In genomic region chr5:77122254-77123192, GRCm38 (mm10) we compare ENCODE assay signal across 8 mouse cellular contexts. TPM values are rescaled to one million over a fixed set of nuclear protein-coding genes. Genes with fewer than 3 reads are reported as not detected.
DNase-seq lines count a peak whose midpoint lies in the region; ATAC-seq lines count a peak whose summit lies in the region.

No protein-coding gene starts in this region.

- H3K36me3 ChIP-seq in heart, embryonic 15.5 days: no peaks in the 10 kb centered on the region
- H3K36me3 ChIP-seq in limb, embryonic 13.5 days: no peaks in the 10 kb centered on the region

- DNase-seq in cerebellum, adult 9-10 months: peak; percentile 31
- no peak for DNase-seq in cerebellum, postnatal 4 days (ENCODE audit: low spot score in 2 of 2)
- DNase-seq in brain, embryonic 18.5 days (ENCODE audit: low read depth, low spot score): peak; percentile 58
- DNase-seq in right cerebral cortex, postnatal 25 days: peak; percentile 17
- no peak for DNase-seq in yolk sac, embryonic 10.5 days (ENCODE audit: low spot score)

- H3K4me3 ChIP-seq in heart, embryonic 15.5 days: no peak overlapping the region
- H3K4me3 ChIP-seq in limb, embryonic 13.5 days: no peak overlapping the region

- WGBS in heart, embryonic 15.5 days: 35% methylated on average over 20 of the region's 20 CpGs
- 11% methylated on average over 20 of the region's 20 CpGs for WGBS in limb, embryonic 13.5 days

- H3K27me3 ChIP-seq in heart, embryonic 15.5 days: no peaks in the 10 kb centered on the region
- H3K27me3 ChIP-seq in limb, embryonic 13.5 days: 0 out of 2 replicates have a peak, but pooled peaks cover 4% of the 10 kb centered on the region

- no peak overlapping the region for H3K9ac ChIP-seq in heart, embryonic 15.5 days
- H3K9ac ChIP-seq in limb, embryonic 13.5 days: no peak overlapping the region

- ATAC-seq in heart, embryonic 15.5 days (replicated peaks; ENCODE audit: insufficient number of reproducible peaks, insufficient read depth, low FRiP score, low read depth): no peak
- no peak; the same call in 1 of the 2 replicates for ATAC-seq in limb, embryonic 13.5 days (ENCODE audit: low FRiP score, low read depth)
- no peak for ATAC-seq in CD4-positive, CD25-positive, alpha-beta regulatory T cell, adult 4 months

- H3K27ac ChIP-seq in heart, embryonic 15.5 days: peak overlapping the region; percentile 35
- peak overlapping the region; percentile 52; the same call in 1 of the 2 replicates for H3K27ac ChIP-seq in limb, embryonic 13.5 days

- no peaks in the 10 kb centered on the region for H3K9me3 ChIP-seq in heart, embryonic 15.5 days (replicated peaks)
- no peaks in the 10 kb centered on the region for H3K9me3 ChIP-seq in limb, embryonic 13.5 days

- peaks cover 50% of the 10 kb centered on the region for H3K4me1 ChIP-seq in heart, embryonic 15.5 days (replicated peaks)
- H3K4me1 ChIP-seq in limb, embryonic 13.5 days: peaks cover 27% of the 10 kb centered on the region

- H3K4me2 ChIP-seq in heart, embryonic 15.5 days: no peak overlapping the region
- H3K4me2 ChIP-seq in limb, embryonic 13.5 days (replicated peaks): peak overlapping the region; percentile 19

RNA-seq across cellular contexts. Expression of gene Hopx, which starts 7.6 kb away (rescaled TPM):
- 16.0 and 23.6 TPM in 2 replicates for polyA plus RNA-seq in heart, embryonic 15.5 days (2015; fragmentation: Nextera tagmentation; extraction: Ambion mirVana)
- 0.45 and 0.68 TPM in 2 replicates for polyA plus RNA-seq in limb, embryonic 13.5 days (2015; fragmentation: Nextera tagmentation; extraction: Ambion mirVana)
- polyA plus RNA-seq in CD4-positive, CD25-positive, alpha-beta regulatory T cell, adult 4 months (2017; shearing (Covaris generic)): 10 to 100 TPM; 16.4 to 20.4 TPM

Comparison
In these comparisons a context has a peak if more than half of its experiments do, and no peak if none do; other contexts are left out.
1. DNase-seq: peak in cerebellum, adult 9-10 months (single experiment), brain, embryonic 18.5 days (single experiment) and right cerebral cortex, postnatal 25 days (single experiment); none in cerebellum, postnatal 4 days (0 of 2) and yolk sac, embryonic 10.5 days (single experiment).
2. RNA of gene Hopx, which starts 7.6 kb away (polyA plus RNA-seq): 16.0 to 23.6 TPM in heart, embryonic 15.5 days and 16.4 to 20.4 TPM in CD4-positive, CD25-positive, alpha-beta regulatory T cell, adult 4 months; 0.45 to 0.68 TPM in limb, embryonic 13.5 days; every median in the first group is over 10 times any median in the second.